Mouse (Mus musculus) liver, embryonic 11.5 days (tissue): Measurements from ENCODE around the gene Abraxas1. TPM values are rescaled to one million over a fixed set of nuclear protein-coding genes. Genes with fewer than 3 reads are reported as not detected.

Experiments used
- ATAC-seq: fragments of 200-750 bp; cut with Nextera tagmentation; replicated peaks from 2 replicates; pipeline ENCODE4 v1.8.0; 2017; ENCODE audit warnings: moderate number of reproducible peaks, mild to moderate bottlenecking, moderate TSS enrichment, moderate library complexity; ENCODE audit not compliant: low FRiP score
- DNase-seq: peaks from one replicate; pipeline ENCODE4 v3.0.0-alpha.2; 2017; ENCODE audit warnings: low spot score
- H3K27ac ChIP-seq: fragments of 300-500 bp; sonication (generic); 2 replicates; pipeline ENCODE4 v1.5.1; 2014; ENCODE audit warnings: mild to moderate bottlenecking, low read depth, low read length, control low read depth
- H3K27me3 ChIP-seq: fragments of 300-500 bp; sonication (generic); replicated peaks from 2 replicates; pipeline ENCODE4 v1.6.1; 2014; ENCODE audit warnings: low read length, mixed read lengths; ENCODE audit not compliant: control insufficient read depth, insufficient read depth
- H3K36me3 ChIP-seq: fragments of 300-500 bp; sonication (generic); 2 replicates; pipeline ENCODE4 v1.6.1; 2014; ENCODE audit warnings: mild to moderate bottlenecking, low read length, moderate library complexity, mixed read lengths; ENCODE audit not compliant: control insufficient read depth, insufficient read depth
- H3K4me1 ChIP-seq: fragments of 300-500 bp; sonication (generic); replicated peaks from 2 replicates; pipeline ENCODE4 v1.6.1; 2014; ENCODE audit warnings: low read length, mixed read lengths; ENCODE audit not compliant: control insufficient read depth, insufficient read depth
- H3K4me2 ChIP-seq: fragments of 300-500 bp; sonication (generic); 2 replicates; pipeline ENCODE4 v1.6.1; 2014; ENCODE audit warnings: mild to moderate bottlenecking, control low read depth, moderate library complexity
- H3K4me3 ChIP-seq: fragments of 300-500 bp; sonication (generic); 2 replicates; pipeline ENCODE4 v1.5.1; 2014; ENCODE audit warnings: low read depth, low read length, control low read depth
- H3K9ac ChIP-seq: fragments of 300-500 bp; sonication (generic); 2 replicates; pipeline ENCODE4 v1.6.1; 2014; ENCODE audit warnings: low read depth, low read length, control low read depth
- H3K9me3 ChIP-seq: fragments of 300-500 bp; sonication (generic); 2 replicates; pipeline ENCODE4 v1.6.1; 2016; ENCODE audit warnings: low read length, inconsistent platforms, mixed read lengths; ENCODE audit not compliant: control insufficient read depth
- WGBS: fragments of 180-500 bp; shearing (Covaris S2); extraction: QIAGEN DNeasy Blood & Tissue Kit; methylation state at CpG from one replicate; pipeline ENCODE4 v1.1.7; 2014; 5-methylcytosine and 5-hydroxymethylcytosine counted together
- polyA plus RNA-seq: library from polyadenylated mRNA; unstranded; fragments of >200 nt; fragmentation: Nextera tagmentation; extraction: Ambion mirVana; gene quantifications from 2 replicates; pipeline ENCODE4 v1.2.1, GENCODE M21; 2014

Abraxas1 gene
- polyA plus RNA-seq, 1 experiment from 2014 or later = 36.8 TPM

GRCm38 (mm10) chr5:100775778-100776404 lies 44.9 kb downstream of the Abraxas1 start:
- WGBS = 82% methylated on average over 13 of the region's 13 CpGs
- Histone ChIP-seq H3K9me3 (no peaks in the 10 kb centered on the region), H3K4me2 (no peak overlapping the region), H3K36me3 (peaks cover 18% of the 10 kb centered on the region), H3K27ac (no peak overlapping the region), H3K27me3 (no peaks in the 10 kb centered on the region), H3K4me3 (no peak overlapping the region), H3K4me1 (no peaks in the 10 kb centered on the region), H3K9ac (no peak overlapping the region)
- DNase-seq (no peak), ATAC-seq (no peak)

- no peaks in the 10 kb centered on the region for H3K9me3 ChIP-seq
- DNase-seq (no peak), ATAC-seq (no peak)
- no peaks in the 10 kb centered on the region for H3K27me3 ChIP-seq
- peaks cover 34% of the 10 kb centered on the region; the same call in 1 of the 2 replicates for H3K36me3 ChIP-seq
- no peak overlapping the region for H3K9ac ChIP-seq
- no peak overlapping the region for H3K27ac ChIP-seq
- H3K4me1 ChIP-seq = no peaks in the 10 kb centered on the region
- no peak overlapping the region for H3K4me2 ChIP-seq
- H3K4me3 ChIP-seq = no peak overlapping the region
- 93% methylated on average over 4 of the region's 4 CpGs for WGBS
Observed at GRCm38 (mm10) chr5:100771575-100771974, 49.2 kb downstream of the Abraxas1 start.

GRCm38 (mm10) chr5:100766026-100766425 lies 54.7 kb downstream of the Abraxas1 start:
- ATAC-seq = no peak
- WGBS = 96% methylated on average over 7 of the region's 7 CpGs
- Histone ChIP-seq H3K9me3 (no peaks in the 10 kb centered on the region), H3K4me3 (no peak overlapping the region), H3K27ac (no peak overlapping the region), H3K4me2 (no peak overlapping the region), H3K27me3 (no peaks in the 10 kb centered on the region), H3K4me1 (no peaks in the 10 kb centered on the region), H3K36me3 (peaks cover 40% of the 10 kb centered on the region; the same call in 1 of the 2 replicates), H3K9ac (no peak overlapping the region)
- DNase-seq = no peak

- Histone ChIP-seq H3K9me3 (no peaks in the 10 kb centered on the region), H3K4me1 (no peaks in the 10 kb centered on the region), H3K4me2 (no peak overlapping the region), H3K27me3 (no peaks in the 10 kb centered on the region), H3K9ac (no peak overlapping the region), H3K27ac (no peak overlapping the region), H3K36me3 (peaks cover 20% of the 10 kb centered on the region; the same call in 1 of the 2 replicates), H3K4me3 (no peak overlapping the region)
- DNase-seq (no peak), ATAC-seq (no peak)
- 89% methylated on average over 7 of the region's 7 CpGs for WGBS
Observed at GRCm38 (mm10) chr5:100761736-100762135, 59.0 kb downstream of the Abraxas1 start.

- Histone ChIP-seq H3K9me3 (no peaks in the 10 kb centered on the region), H3K27ac (no peak overlapping the region), H3K27me3 (no peaks in the 10 kb centered on the region), H3K9ac (no peak overlapping the region), H3K4me1 (no peaks in the 10 kb centered on the region), H3K4me2 (no peak overlapping the region), H3K4me3 (no peak overlapping the region), H3K36me3 (peaks cover 13% of the 10 kb centered on the region; the same call in 1 of the 2 replicates)
- DNase-seq (no peak), ATAC-seq (no peak; the same call in 1 of the 2 replicates)
- WGBS = 85% methylated on average over 10 of the region's 10 CpGs
Observed at GRCm38 (mm10) chr5:100760049-100760663, 60.6 kb downstream of the Abraxas1 start.

- 92% methylated on average over 5 of the region's 5 CpGs for WGBS
- H3K27me3 ChIP-seq = no peaks in the 10 kb centered on the region
- ATAC-seq = no peak
- peaks cover 5% of the 10 kb centered on the region; the same call in 1 of the 2 replicates for H3K36me3 ChIP-seq
- H3K4me3 ChIP-seq = no peak overlapping the region
- no peak overlapping the region for H3K27ac ChIP-seq
- H3K4me2 ChIP-seq = no peak overlapping the region
- no peaks in the 10 kb centered on the region for H3K9me3 ChIP-seq
- no peak overlapping the region for H3K9ac ChIP-seq
- no peak for DNase-seq
- no peaks in the 10 kb centered on the region for H3K4me1 ChIP-seq
Observed at GRCm38 (mm10) chr5:100758121-100758520, 62.6 kb downstream of the Abraxas1 start.

Other genes starting within 250 kb of the Abraxas1 start
- gene Plac8, start 248.7 kb downstream of the Abraxas1 start, polyA plus RNA-seq = 34.0 and 34.3 TPM in 2 replicates
- 58.7 and 63.6 TPM in 2 replicates for gene Coq2, start 145.8 kb downstream of the Abraxas1 start, polyA plus RNA-seq
- gene Hpse, start 101.2 kb downstream of the Abraxas1 start, polyA plus RNA-seq = 2.0 and 3.0 TPM in 2 replicates
- gene Helq, start 22.4 kb downstream of the Abraxas1 start, polyA plus RNA-seq = 28.2 and 29.4 TPM in 2 replicates
- gene Mrps18c, start 22.3 kb downstream of the Abraxas1 start, polyA plus RNA-seq = 210 and 211 TPM in 2 replicates
- gene Gpat3, start 24.7 kb upstream of the Abraxas1 start, polyA plus RNA-seq = 0.60 and 1.2 TPM in 2 replicates